Mouse (Mus musculus) spleen, adult 2 months (tissue): ENCODE data around the gene Rps18.

Experiments used
- CTCF ChIP-seq: fragments of 200-500 bp; IDR thresholded peaks from 2 replicates; pipeline ENCODE4 v1.5.1; 2011; ENCODE audit warnings: mild to moderate bottlenecking, inconsistent platforms; ENCODE audit not compliant: insufficient read depth, insufficient read length, insufficient replicate concordance; ENCODE audit errors: extremely low read depth
- POLR2A ChIP-seq: fragments of 200-500 bp; IDR thresholded peaks from 2 replicates; pipeline ENCODE4 v1.6.1; 2011; ENCODE audit warnings: low read depth, low read length, inconsistent platforms

- TF ChIP-seq POLR2A: no peak
- TF ChIP-seq CTCF: no peak
These were observed 45.3 kb downstream of the Rps18 start for GRCm38 (mm10) chr17:33910346-33911051.
